Mouse (Mus musculus) v-Abl transformed pro-B cells (cell line): ENCODE results near the gene Ptpn14.

Experiments
- in situ Hi-C, 2 experiments: fragments of 400-800 bp; cut with MboI; formaldehyde crosslinking; loops; one replicate each; pipeline ENCODE4 v1.15.1; 2025; ENCODE audit not compliant: unreplicated experiment in 2 of 2

Gene Ptpn14

DNA sequence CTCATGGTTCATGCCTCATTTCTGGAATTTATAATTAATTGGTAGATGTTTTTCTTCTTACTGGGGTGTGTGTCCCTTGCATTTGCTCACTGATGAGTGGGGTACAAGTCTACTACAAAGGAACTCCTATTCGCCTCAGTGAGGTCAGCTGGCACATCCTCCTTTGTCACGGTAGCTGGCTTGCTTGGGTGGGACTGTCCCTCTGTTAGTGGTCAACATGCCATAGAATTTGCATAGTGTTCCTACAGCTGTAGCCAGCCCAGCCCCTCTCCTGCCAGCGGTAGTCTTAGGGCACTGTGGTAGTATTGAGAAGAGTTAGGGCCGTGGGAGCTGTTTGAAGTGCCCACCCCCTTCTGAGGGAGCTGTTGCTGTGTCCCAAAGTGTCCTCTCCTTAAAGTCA is 73.2 kb downstream of the Ptpn14 start:
- in situ Hi-C loops, result no loop called here

DNA sequence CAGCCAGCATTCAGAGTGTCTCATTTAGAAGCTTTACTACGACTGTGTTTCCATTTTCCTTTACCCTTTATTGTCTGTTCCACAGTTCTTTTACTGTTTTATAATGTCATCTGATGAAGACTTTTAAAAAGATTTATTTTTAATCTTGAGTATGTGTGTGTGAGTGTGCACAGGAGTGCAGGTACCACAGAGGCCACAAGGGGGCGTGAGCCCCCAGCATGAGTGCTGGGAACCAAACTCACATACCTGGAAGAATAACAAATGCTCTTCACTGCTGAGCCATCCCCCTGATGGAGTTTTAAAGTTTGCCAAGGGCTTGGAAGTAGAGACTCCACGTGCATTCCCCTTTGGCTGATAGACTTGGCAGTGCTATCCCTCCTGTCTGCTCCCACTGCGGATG is 74.5 kb downstream of the Ptpn14 start:
- in situ Hi-C loops, result no loop called here

DNA sequence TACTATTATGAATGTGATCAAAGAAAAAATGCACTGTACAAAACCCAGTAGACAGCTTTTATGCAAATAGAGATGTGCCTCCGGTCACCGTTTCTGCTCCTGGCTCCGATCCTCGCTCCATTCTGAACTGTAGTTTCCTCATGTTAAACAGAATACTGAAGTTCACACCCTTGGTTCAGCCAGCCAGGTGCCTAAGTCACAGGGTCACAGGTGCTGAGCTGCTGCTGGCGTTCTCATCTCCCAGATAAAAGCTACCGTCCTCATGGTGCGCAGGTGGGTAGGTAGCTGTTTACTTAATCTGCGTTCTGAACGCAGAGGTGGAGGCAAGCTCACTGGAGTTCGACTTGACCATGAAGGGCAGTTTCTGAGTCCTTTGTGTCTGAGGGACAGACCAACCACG is 75.7 kb downstream of the Ptpn14 start:
- in situ Hi-C loops, result no loop called here

DNA sequence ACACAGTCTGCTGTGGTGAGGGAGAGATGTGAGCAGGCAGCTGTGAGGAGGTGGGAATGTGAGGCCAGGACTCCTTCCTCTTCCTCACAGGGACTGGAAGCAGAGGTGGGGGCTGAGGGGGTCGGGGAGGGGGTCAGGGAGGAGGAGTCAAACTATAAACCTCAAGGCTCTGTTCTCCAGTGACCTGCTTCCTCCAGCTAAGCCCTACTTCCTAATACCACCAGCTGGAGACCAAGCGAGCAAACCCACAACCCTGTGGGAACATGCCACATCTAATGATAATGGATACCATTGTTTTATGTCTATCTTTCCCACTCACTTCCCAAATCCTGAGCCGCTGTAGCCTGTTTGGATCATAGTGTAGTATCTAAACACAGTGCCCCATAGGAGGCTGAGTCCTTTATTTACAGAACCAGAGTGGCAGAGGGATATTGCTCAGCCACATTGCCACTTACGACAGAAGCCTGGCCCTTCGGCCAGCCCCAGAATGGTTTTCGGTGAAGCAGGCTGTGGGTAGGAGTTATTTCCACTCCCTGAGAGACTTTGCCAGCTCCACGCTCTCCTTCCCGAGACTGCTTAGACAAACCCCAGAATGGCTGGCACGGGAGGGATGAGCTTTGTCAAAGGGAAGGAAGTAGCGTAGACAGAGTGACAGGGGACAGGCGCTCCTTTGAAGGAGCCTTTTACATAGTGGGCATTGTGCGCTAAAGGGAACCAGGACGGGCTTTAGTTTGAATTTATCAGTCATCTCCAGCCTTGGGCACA is 78.6 kb downstream of the Ptpn14 start:
- in situ Hi-C loops, result no loop called here

DNA sequence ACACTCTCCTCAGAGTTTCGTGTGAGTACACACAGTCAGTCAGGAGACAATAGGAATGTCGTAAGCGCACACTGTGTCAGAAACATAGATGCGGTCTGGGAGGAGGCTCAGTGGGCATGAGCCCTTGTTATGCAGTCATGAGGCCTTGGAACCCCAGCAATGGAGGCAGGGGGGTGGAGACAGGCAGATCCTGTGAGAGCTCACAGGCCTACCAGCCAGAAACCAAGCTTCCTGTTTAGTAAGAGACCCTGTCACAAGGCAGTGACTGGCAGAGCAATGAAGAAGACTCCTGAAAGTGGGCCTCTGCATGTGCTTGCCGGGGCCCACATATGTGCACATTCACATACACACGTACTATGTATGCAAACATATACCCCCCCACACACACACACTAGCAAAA is 79.9 kb downstream of the Ptpn14 start:
- in situ Hi-C loops, result no loop called here

- in situ Hi-C loops, result no loop called here
These were observed 80.4 kb downstream of the Ptpn14 start for GRCm38 (mm10) chr1:189808453-189808852.

DNA sequence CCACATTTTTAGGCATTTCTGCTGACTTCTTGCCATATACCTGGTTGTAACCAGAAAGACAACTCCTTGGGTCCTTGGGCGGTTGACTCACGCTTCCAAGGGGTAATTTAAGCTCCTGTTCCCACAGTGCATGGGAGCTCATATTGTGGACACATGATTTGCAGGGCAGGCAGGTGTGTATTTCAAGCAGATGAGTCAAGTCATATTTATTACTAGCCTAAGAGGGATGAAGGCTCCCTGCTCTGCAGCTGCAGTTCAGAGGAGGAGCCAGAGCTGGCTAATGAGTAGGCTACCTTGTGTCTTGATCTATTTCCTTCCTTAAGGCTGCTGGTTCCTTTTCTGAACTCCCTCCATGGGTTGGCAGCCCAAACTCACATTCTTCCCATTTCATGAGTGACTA is 83.7 kb downstream of the Ptpn14 start:
- in situ Hi-C loops, result no loop called here

DNA sequence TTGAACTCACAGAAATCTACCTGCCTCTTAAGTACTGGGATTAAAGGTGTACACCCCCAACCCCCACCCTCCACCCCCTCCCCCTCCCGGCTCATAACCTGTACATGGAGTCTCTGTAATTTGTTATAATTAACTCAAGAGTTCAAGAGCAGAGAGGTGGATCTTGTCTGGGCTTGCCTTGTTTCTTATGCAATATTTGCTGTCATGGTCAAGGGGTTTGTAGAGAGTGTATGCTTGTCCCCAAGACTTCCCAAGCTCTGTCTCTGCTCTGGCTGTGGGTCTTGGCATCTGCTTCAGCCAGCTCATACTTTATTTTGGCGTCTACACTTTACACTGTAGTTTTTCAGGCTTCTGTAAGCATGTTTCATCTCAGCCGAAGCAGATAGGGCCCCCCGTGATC is 86.3 kb downstream of the Ptpn14 start:
- in situ Hi-C loops, result no loop called here

- in situ Hi-C loops, result no loop called here
These were observed 89.0 kb downstream of the Ptpn14 start for GRCm38 (mm10) chr1:189817089-189817488.

GRCm38 (mm10) chr1:189817810-189818209 is 89.7 kb downstream of the Ptpn14 start:
- in situ Hi-C loops, result no loop called here

DNA sequence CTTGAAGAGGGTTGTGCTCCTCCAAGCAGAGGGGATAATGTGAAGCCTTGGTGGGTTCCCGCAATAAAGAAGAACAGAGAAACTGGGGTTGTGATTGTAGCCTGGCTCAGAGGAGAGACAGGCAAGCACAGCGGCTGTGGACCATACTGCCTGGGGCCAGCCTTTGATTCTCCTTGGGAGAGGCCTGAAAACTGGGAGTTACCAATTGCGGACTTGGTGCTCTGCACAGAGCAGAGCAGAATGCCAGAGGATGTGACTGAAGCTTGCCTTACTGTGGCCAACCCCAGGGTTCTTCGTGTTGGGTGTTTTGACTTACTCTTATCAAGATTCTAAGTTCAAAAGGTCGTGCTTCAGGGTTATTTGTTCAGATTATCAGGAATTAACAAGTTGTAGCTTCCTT is 92.0 kb downstream of the Ptpn14 start:
- in situ Hi-C loops, result no loop called here

DNA sequence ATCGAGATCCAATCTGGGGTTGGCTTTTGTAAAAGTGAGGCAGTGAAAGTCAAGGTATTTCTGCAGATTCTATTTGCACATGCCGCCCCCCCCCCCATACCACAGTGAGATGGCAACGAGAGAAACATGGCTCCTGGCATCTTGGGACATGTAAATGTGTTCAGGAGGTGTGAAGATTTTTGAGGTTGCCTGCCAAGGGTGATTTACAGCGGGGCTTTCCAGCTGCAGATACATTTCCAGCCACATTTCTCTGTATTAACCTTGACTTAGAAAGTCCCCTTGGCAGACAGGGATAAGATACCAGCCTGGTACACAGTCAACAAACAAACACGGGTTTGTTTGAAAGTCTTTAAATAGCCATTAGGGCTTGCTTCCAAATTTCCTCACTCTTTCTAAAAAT is 96.4 kb downstream of the Ptpn14 start:
- in situ Hi-C loops, result no loop called here

- in situ Hi-C loops, result no loop called here
These were observed 102.3 kb downstream of the Ptpn14 start for GRCm38 (mm10) chr1:189830391-189830790.

GRCm38 (mm10) chr1:189830797-189831232 is 102.7 kb downstream of the Ptpn14 start:
- in situ Hi-C loops, result no loop called here

- in situ Hi-C loops, result no loop called here
These were observed 105.3 kb downstream of the Ptpn14 start for GRCm38 (mm10) chr1:189833351-189833750.

GRCm38 (mm10) chr1:189834166-189834565 is 106.1 kb downstream of the Ptpn14 start:
- in situ Hi-C loops, result no loop called here

DNA sequence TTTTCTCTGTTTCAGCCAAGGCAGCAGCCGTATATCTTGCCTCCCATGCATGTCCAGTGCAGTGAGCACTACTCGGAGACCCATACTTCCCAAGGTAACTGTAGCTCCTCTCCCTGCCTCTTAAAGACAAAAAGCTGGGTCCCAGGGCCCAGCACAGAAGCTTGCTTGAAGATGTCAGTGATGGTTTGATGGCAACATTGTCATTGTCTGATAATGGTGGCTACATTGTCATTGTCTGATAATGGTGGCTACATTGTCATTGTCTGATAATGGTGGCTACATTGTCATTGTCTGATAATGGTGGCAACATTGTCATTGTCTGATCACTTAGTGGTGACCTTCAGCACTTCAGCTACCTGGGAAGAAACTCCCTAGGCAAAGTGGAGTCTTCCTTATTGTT is 118.3 kb downstream of the Ptpn14 start:
- in situ Hi-C loops, result no loop called here

GRCm38 (mm10) chr1:189849550-189849949 is 121.5 kb downstream of the Ptpn14 start:
- in situ Hi-C loops, result no loop called here

- in situ Hi-C loops, result no loop called here
These were observed 124.0 kb downstream of the Ptpn14 start for GRCm38 (mm10) chr1:189852051-189852450.

DNA sequence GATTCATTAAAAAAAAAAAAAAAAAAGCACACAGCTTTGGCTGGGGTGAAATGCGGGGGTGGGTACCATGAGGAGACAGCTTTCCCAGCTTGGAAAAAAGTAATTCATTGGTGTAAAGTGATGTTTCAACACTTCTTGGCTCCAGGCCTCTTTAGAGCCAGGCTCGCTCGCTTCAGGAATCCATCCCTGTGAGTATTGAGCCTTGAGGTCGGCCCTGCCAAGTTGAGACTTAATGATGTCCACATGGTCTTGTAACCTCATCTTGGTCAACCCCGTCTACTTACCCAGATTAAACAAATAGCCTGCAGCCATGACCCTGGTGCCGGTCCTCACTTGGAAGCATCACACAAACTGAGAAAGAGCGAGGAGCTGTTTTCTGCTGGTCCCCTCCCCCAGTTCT is 124.4 kb downstream of the Ptpn14 start:
- in situ Hi-C loops, result no loop called here

GRCm38 (mm10) chr1:189854646-189855045 is 126.6 kb downstream of the Ptpn14 start:
- in situ Hi-C loops, result no loop called here

- in situ Hi-C loops, result no loop called here
These were observed 127.7 kb downstream of the Ptpn14 start for GRCm38 (mm10) chr1:189855739-189856138.

GRCm38 (mm10) chr1:189858377-189858776 is 130.3 kb downstream of the Ptpn14 start:
- in situ Hi-C loops, result no loop called here
